Mouse (Mus musculus): Measurements from ENCODE around the gene Rac2. TPM values are rescaled to one million over a fixed set of nuclear protein-coding genes. Genes with fewer than 3 reads are reported as not detected.
A peak's percentile ranks its signal among the peaks of the same experiment; 100 is the strongest.

The Rac2 gene
- total RNA-seq, 2 experiments from 2014 or later: 1.9 to 2.9 TPM

DNA sequence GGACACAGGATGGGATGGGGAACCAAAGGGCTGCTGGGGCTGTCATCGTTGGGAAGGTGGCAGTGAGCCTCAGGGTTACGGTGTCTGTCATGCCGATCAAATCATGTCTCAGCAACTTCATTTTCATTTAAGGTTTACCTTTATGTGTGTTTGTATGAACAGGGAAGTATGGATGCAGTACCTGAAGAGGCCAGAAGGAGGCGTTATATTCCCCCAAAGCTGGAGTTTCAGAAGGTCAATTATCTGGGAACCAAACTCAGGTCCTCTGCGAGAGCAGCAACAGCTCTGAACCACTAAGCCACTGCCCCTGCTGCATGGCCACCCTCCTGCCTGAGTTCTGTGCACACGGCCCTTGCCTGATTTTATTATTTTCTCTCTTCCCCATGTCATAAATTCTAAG is 18.2 kb upstream of the Rac2 start:
- intact Hi-C loops (cut with DNase I): no loop called here
- DNase-seq (ENCODE audit: low spot score in 2 of 2): no peak

- intact Hi-C loops (cut with DNase I): no loop called here
- no peak for DNase-seq (ENCODE audit: low spot score in 2 of 2)
Observed at GRCm38 (mm10) chr15:78589936-78590335, 17.4 kb upstream of the Rac2 start.

DNA sequence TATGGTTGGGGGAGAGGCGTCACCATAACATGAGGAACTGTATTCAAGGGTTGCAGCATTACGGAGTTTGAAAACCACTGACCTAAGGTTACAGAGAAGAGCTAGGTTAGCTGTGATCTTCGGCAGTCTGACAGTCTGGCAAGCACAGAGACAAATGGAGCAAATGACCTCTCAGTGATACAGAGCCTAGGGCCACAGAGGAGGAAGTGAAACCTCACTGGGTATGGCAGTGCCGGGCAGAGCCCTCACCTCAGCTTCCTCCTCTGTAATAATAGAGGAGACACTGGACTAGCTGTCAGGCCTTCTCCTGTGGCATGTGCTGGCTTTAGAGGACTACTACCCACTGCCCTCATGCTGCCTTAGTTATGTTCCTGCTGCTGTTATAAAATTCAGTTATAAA is 16.3 kb upstream of the Rac2 start:
- intact Hi-C loops (cut with DNase I): no loop called here
- DNase-seq (ENCODE audit: low spot score in 2 of 2): peak in 1 of 2 experiments; percentile 32

GRCm38 (mm10) chr15:78588049-78588448 is 15.5 kb upstream of the Rac2 start:
- DNase-seq (ENCODE audit: low spot score in 2 of 2): no peak
- intact Hi-C loops (cut with DNase I): no loop called here

GRCm38 (mm10) chr15:78587050-78587994 is 14.7 kb upstream of the Rac2 start:
- intact Hi-C loops (cut with DNase I): loop anchor here (1.0 kb wide), 1 partner anchor 157 kb away; no protein-coding TSS in a partner anchor
- DNase-seq (ENCODE audit: low spot score in 2 of 2): peak; percentile 90

- no peak for DNase-seq (ENCODE audit: low spot score in 2 of 2)
- intact Hi-C loops (cut with DNase I): no loop called here
Observed at GRCm38 (mm10) chr15:78585404-78585803, 12.8 kb upstream of the Rac2 start.

DNA sequence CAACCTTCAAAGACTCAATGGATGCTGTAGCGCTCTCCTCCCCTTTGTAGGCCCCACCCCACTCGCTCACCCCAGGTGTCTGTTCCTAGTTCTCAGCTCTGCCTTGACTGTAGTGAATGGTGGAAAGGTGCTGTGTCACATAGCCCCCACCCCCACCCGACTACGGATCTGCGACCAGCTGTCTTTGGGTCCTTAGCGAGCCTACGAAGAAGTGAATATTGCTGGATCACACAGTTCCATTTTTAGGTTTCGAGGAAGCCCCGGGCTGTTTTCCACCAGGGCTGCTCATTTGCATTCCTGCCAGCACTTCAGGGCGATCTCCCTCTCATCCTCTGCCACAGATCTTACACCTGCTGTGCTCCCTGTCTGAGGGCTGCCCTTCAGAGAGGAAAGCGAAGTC is 10.8 kb upstream of the Rac2 start:
- peak; percentile 13 to 43 for DNase-seq (ENCODE audit: low spot score in 2 of 2)
- intact Hi-C loops (cut with DNase I): loop anchor here (2.0 kb wide), 1 partner anchor 137 kb away; no protein-coding TSS in a partner anchor

DNA sequence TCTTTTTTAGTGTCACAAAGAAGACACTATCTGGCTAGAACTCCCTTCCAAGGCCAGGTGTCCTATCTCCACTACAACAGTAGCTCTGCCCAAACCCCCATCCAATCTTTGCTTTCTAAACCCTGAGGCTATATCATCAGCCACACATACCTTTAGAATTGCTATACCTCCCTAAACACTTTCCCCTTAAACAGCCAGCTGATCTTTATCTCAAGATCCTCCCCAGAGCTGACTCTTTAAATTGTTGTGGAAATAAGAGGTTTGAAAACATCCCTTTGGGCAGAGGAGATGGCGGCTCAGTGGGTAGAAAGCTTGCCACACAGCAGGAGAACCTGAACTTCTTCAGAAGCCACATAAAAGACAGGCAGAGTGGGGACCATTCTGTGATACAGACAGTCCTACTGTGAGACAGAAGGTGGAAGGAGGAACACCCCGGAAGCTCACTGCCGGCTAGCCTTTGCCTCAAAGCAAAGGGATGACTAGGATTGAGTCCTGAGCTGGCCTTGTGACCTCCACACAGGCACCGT is 3.8 kb upstream of the Rac2 start:
- no peak for DNase-seq (ENCODE audit: low spot score in 2 of 2)
- intact Hi-C loops (cut with DNase I): no loop called here

DNA sequence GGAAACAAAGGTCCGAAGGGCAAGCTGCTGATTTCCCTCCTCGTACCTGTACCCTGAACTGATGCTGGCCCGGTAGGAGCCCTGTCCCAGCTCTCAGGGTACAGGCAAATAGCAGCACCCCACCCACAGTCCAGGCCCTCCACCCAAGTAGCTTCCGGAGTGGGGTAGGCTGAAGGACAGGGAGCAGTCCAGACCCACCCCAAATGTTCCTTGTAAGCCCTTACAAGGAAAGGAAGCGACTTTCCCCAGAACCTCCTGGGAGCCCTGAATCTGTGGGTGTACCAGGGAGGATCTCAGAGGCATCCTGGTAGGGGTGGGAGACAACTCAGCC is 348 bp downstream of the Rac2 start:
- no peak for DNase-seq (ENCODE audit: low spot score in 2 of 2)
- intact Hi-C loops (cut with DNase I): no loop called here

DNA sequence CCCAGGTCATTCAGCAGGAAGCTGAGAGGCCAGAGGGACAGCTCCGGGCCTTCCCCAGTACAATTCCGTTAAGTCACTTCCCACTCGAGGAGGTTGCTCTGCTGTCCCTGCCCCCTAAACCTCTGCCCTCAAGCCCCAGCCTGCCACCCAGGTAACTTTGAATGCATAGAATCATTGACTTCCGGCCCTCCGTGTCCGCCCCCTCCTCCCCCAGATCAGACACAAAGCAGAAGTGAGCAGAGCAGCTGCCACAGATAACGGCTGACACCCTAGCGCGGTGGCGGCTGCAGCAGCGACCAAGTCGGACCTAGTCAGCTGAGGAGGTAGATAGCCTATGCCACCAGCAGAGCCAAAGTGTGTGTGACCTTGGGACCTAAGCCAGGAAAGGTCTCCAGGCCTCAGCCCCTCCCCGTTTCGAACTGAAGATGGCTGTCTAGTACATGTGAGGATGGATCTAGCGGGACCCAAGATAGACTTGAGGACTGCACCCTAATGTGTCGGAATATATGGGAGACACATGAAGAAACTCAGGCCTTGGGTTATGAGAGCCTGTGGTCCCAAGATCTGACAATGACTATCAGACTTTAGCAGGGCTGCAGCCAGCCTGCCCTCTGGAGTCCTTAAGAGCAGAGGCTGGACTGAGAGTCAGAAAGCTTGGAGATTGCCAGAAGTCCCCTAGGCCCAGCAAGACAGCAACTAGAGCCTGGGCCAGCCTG is 871 bp downstream of the Rac2 start:
- no peak for DNase-seq (ENCODE audit: low spot score in 2 of 2)
- intact Hi-C loops (cut with DNase I): no loop called here

DNA sequence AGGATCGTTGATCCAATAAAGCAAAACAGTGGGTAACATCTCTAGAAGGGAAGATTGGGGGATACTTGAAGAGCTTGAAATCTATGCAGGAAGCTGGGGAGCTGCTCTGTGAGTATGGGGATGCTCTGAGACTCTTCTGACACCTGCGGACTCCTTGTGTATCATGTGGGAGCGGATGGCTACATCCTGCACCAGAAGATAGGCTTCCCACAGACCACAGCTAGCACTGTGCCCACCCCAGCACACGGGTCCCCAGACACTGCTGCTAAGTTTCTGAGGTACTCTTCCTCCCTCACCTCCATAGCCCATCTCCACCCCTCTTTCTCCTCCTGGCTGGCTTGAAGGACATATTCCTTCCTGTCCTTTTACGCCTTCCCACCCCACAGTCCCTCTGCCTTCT is 2.4 kb downstream of the Rac2 start:
- no peak for DNase-seq (ENCODE audit: low spot score in 2 of 2)
- intact Hi-C loops (cut with DNase I): no loop called here

GRCm38 (mm10) chr15:78567608-78568120 is 4.9 kb downstream of the Rac2 start:
- intact Hi-C loops (cut with DNase I): no loop called here

DNA sequence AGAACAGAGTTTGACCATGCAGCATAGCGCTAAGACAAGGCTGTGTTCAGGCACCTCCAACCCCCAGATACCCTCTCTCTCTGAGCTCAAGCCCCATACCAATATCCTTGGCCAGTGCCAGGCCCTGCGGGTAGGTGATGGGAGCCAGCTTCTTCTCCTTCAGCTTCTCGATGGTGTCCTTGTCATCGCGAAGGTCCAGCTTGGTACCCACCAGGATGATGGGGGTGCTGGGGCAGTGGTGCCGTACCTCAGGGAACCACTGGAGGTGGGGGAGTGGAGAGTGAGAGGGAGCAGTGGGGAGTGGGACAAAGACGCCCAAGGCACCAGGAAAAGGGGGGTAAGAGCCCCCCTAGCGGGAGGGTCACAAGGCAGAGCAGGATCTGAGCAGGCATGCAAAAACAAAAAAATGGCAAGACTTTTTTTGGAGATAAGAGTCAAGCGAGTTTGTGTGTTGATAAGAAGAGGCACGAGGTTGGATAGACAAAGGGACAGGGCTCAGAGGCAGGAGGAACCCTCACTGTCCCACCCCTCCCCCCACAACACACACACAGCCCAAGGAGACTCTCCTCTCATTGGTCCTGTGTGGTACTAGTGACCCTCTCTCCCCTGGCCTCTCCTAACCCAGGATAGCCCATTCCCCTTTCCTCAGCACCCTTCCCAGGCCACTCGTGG is 7.7 kb downstream of the Rac2 start:
- intact Hi-C loops (cut with DNase I): no loop called here
- no peak for DNase-seq (ENCODE audit: low spot score in 2 of 2)

More at GRCm38 (mm10) chr15:78567608-78568120, 4.9 kb downstream of the Rac2 start:
- DNase-seq (ENCODE audit: low spot score in 2 of 2): no peak

DNA sequence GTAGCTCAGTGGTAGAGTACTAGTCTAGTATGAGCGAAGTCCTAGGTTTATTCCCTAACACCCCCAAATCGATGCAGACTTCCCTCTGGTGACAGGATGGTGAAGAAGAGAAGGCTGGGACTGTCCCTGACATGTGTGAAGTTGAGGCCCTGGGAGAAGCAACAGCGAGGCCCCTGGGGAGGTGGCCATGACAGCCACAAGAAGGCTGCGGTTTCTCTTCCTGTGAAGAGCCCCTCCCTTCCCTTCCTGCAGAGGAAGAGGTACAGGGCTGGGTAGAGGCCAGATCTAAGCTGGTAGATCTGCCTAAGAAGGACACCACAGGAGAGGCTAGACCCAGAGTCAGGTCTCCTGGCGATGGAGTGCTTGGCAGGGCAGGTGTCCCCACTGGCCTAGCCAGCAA is 8.6 kb downstream of the Rac2 start:
- intact Hi-C loops (cut with DNase I): no loop called here

DNA sequence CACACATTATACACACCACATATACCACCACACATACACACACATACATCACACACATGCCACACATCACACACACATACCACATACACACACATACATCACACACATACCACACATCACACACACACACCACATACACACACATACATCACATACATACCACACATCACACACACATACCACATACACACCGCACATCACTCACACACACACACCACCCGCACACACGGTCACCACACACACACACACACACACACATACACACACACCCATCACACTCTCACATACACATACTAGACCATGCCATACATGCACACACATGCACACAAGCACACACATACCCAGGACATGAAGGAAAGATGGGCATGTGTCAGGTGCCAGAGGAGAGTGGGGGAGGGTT is 9.2 kb downstream of the Rac2 start:
- intact Hi-C loops (cut with DNase I): no loop called here
- DNase-seq (ENCODE audit: low spot score in 2 of 2): no peak

More for the DNA sequence above, 8.6 kb downstream of the Rac2 start:
- no peak for DNase-seq (ENCODE audit: low spot score in 2 of 2)

- intact Hi-C loops (cut with DNase I): no loop called here
- no peak for DNase-seq (ENCODE audit: low spot score in 2 of 2)
Observed at GRCm38 (mm10) chr15:78559141-78559979, 13.2 kb downstream of the Rac2 start.

GRCm38 (mm10) chr15:78557693-78558535 is 14.7 kb downstream of the Rac2 start:
- intact Hi-C loops (cut with DNase I): no loop called here
- DNase-seq (ENCODE audit: low spot score in 2 of 2): no peak
